Mouse (Mus musculus) cerebellum, adult 11 months (tissue): ENCODE measurements around the gene Nol4l.
A peak's percentile ranks its signal among the peaks of the same experiment; 100 is the strongest.
"Not testable (repeated sequence)": the region's sequence is repeated elsewhere in the genome, so short reads cannot be mapped to it uniquely, and the experiment has no call there.

Source experiments
- DNase-seq: peaks from one replicate; pipeline ENCODE4 v3.0.0; 2022

The Nol4l gene

GRCm38 (mm10) chr2:153510136-153510535, 19.6 kb downstream of the Nol4l start:
- DNase-seq = peak; percentile 46

DNA sequence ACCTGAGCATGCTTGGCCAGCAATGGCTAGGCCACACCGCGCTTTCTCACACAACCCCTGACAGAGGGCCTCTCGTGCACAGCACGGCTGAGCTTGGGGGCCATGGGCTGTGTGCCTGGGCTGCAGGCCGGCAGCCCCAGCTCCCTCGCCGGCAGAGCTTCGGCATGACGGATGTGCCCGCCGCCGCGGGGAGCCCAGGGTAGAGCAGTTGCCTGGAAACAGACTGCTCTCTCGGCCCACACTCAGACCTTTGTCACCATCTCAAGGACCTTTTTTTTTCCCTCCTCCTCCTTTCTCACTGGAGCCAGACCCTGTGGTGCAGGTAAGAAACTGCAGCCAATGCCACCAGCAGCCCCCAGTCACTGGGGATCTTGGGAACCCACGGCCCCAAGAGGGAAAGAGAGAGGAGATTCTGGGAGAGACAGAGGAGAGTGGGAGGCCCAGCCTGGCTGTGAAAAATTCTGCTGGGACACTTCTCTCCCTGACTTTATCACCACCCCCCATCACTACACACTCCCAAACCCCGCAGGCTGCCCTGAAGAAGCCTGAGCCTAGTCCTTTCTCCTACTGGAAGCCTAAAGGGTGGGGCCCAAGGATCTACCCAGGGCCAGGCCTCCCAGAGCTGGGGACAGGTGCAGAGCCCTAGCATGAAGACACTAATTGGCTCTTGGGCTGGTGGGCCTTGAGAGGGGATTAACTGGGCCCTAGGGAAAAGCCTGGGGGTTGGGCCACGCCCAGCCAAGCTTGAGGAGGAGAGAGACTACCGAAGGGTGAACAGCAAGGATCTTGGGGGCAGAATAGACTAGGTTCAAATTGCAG, 20.4 kb downstream of the Nol4l start:
- DNase-seq = peak; percentile 72

- peak; percentile 45 for DNase-seq
Observed at GRCm38 (mm10) chr2:153508405-153508804, 21.4 kb downstream of the Nol4l start.

- DNase-seq = no peak
Observed at GRCm38 (mm10) chr2:153507969-153508368, 21.8 kb downstream of the Nol4l start.

GRCm38 (mm10) chr2:153506385-153506784, 23.4 kb downstream of the Nol4l start:
- DNase-seq = no peak

- DNase-seq = peak; percentile 50
Observed at GRCm38 (mm10) chr2:153499154-153499553, 30.6 kb downstream of the Nol4l start.

- DNase-seq = peak; percentile 71
Observed at GRCm38 (mm10) chr2:153496898-153497297, 32.9 kb downstream of the Nol4l start.

DNA sequence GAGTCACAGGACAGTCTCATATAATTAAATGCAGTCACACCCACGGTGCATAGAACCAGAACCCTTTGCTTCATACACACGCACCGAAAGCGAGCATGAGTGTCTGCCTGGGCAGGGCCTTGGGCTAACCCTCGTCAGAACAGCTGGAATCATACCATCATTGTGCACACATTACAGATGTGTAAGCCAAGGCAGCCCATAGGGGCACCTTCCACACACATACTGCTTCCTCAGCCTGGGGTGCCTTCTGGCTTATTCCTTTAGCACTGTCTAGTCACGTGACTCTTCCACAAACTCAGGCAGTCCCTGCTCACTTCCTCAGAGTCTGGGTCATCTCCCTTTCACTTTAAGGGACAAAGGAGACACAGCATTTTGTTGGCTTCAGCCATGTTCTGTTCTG, 33.5 kb downstream of the Nol4l start:
- no peak for DNase-seq

- DNase-seq = no peak
Observed at GRCm38 (mm10) chr2:153495818-153496217, 34.0 kb downstream of the Nol4l start.

DNA sequence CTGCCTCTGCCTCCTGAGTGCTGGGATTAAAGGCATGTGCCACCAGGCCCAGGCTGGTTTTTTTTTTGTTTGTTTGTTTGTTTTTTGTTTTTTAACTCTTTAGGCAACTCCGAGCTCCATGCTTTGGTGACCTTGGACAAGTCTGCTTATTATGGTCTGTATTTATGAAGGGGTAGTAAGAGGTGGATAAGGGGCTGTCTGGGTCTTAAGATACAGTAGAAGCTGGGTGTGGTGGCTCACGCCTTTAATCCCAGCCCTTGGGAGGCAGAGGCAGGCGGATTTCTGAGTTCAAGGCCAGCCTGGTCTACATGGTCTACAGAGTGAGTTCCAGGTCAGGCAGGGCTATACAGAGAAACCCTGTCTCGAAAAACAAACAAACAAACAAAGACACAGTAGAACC, 34.4 kb downstream of the Nol4l start:
- DNase-seq = not testable (repeated sequence)

DNA sequence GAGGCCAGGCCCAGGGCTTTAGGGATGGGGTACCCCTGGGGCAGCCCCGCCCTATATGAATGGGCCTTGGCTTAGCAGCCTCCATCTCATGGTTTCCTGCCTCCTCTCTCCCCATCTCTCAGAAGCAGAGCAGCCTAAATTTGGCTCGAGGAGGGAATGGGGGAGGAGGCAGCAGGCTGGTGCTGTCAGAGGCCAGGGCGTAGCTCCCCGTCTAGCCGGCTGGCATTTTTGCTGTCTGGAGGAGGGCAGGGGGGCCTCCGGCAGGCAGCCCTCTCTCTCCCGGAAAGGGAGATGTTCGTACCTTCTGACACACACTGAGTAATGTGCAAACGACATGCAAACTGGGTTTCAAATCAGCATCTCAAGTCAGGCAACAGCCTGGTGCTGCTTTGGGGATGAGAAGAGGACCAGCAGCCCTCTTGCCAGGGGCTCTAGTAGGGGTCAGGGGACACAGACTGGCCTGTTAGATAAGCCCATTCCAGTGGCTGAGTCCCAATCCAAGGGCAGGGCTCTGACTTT, 35.4 kb downstream of the Nol4l start:
- peak; percentile 64 for DNase-seq

- DNase-seq = peak; percentile 59
Observed at GRCm38 (mm10) chr2:153493781-153494292, 35.9 kb downstream of the Nol4l start.

DNA sequence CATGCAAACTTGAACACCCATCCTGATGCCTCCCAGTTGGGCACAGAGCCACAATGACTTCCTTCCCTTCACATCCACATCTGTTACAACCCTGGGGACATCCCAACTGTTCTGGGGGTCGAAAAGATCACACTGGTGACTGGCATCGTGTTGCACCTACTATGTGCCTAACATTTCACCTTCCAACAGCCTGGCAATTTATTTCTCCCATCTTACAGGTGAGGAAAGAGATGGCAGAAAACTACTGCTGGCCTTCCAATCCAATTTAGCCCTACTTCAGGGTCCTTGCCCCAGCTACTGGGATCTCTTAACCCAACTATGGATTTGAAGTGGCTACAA, 36.4 kb downstream of the Nol4l start:
- DNase-seq = no peak

GRCm38 (mm10) chr2:153492573-153493392, 37.0 kb downstream of the Nol4l start, which contains the start of gene 4930404H24Rik:
Gene 4930404H24Rik (plus strand): TSS chr2:153492790.
- peak; percentile 82 for DNase-seq

GRCm38 (mm10) chr2:153492179-153492517, 37.6 kb downstream of the Nol4l start:
- DNase-seq = peak; percentile 62

DNA sequence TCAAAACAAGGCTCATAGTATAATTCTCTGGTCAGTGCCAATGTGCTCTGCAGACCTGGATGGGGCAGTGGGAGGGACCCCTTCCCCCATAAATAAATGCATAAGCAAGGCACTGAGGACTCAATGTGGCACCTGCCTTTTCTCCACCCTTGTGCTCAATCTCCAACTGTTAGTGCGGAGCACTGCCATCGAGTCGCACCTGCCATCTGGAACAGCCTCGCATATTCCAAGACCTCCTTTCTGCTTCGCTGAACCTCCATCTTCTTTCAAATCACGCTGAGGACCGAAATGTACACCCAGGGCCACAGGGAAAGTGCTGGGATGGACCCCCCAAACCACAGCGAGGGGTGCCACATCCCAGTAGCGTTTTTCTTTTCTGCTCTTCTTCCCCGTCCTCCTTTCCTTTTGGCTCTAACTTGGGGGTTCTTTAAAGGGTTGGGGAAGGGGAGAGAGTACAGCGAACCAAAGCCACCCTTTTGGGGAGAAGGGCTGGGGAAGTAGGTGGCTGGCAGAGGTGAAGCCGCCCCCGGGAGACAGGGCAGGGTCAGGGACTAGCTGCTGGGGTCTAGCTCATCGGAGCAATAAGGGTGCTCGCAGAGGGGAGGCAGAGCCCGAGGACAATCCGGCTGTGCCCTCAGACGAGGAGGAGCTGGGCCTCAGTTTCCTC, 38.1 kb downstream of the Nol4l start:
- peak; percentile 75 for DNase-seq

GRCm38 (mm10) chr2:153490940-153491339, 38.8 kb downstream of the Nol4l start:
- DNase-seq = no peak

DNA sequence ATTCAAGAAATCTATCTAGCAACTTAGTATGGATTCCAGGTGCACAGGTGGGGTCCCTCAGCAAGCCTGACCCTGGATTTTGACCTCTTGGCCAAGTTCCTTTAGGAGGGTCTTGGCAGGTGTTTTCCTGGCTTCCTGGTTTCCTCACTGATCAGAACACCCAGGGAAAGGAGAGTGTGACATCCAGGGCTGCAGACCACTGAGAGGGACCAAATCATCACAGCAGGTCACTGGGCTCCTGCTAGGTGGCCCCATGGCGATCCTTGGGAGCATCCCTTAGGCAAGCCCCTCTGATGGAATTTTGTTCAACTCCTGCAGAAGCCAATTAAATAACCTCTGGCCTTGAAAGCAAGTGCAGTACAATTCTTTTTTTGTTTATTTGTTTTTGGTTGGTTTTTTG, 39.7 kb downstream of the Nol4l start:
- no peak for DNase-seq

GRCm38 (mm10) chr2:153484071-153484470, 45.7 kb downstream of the Nol4l start:
- DNase-seq = no peak

DNA sequence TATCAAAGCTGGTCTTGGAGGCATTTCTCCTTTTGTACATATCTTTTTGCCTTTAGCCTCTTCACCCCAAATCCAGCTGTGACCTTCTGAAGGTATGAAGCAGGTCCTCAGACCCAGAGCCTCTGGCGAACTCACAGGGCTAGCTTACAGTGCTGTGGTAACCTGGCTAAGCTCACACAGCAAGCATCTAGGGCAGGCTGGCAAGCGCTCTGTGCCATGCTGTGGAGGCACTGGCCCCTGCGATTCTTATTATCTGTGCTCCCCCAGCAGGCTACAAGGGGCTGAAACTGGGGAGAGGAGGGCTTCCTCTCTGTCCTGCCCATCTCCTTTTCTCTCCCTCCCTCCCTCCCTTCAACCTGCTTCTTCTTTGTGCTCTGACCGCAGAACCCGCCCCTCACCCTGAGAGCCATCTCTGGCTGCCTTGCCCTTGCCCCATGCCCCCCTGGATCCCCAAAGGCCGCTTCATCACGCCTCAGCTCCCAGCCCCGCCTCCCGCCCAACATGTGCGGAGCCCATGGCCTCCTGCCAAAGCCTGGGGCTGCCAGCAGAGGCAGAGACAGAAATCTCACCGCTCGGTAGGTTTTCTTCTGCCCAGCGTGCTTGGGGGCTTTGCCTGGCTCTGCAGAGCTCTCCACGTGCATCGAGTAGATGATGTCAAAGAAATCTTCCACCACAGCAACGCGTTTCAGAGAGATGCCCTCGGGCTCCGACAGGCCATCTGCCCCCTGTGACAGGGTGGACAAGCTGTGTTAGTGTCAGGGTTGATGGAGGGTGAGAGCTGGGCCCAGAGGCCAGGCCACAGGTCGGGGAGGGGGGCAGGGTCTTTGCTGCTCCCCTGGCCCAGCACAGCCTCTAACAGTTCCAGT, 46.4 kb downstream of the Nol4l start:
- peak; percentile 74 for DNase-seq

- DNase-seq = no peak
Observed at GRCm38 (mm10) chr2:153481861-153482120, 48.0 kb downstream of the Nol4l start.

DNA sequence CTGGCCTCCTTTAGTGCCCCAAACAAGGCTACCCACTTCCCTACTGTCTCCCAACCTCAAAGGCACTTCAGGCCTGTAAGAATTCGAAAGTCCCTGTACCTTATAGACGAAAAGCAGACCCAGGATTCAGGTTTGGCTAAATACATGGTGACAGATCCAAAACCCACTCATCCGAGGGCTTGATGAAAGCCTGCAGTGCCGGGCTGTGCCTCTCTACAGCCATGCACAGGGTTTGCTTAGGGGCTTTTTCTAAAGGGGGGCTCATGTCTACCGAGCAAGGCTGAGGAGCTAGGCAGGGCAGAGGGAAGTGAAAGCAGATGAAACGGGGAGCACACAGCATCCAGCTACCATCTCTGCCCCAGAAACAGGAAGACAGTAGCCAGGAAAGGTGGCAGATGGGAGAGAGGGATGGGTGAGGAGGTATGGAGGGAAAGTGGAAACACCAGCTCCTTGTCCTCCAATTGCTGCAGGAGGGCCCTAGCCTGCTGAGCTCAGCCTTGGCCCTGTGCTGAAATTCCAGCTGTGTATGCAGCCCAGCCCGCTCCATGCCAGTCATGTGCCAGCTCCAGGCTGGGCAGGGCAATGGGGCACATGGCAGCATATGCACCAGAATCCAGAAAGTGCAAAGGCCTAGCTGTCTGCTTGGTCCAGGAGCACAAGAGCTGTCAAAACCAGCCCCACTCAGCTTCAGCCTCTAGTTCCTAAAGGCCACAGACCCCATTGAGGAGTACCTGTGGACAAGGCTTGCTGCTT, 48.5 kb downstream of the Nol4l start:
- DNase-seq = no peak
